Mouse (Mus musculus) cerebellum, postnatal 14 days (tissue): ENCODE measurements at regions not wholly inside any gene's neighbourhood (a gene's known extent, or its start where the extent isn't known, plus 50 kb on each side); places are given as distances from the start of the nearest gene placed in this dataset.
A peak's percentile ranks its signal among the peaks of the same experiment; 100 is the strongest.

Experiments
- DNase-seq, 2 experiments: peaks; one replicate each; pipeline ENCODE4 v3.0.0; 2021; ENCODE audit warnings: mixed read lengths in 2 of 2

GRCm38 (mm10) chr13:53783492-53783891, 272.0 kb downstream of the Drd1 start:
- peak; percentile 93 to 94 for DNase-seq

- DNase-seq = peak; percentile 78 to 87
Observed at GRCm38 (mm10) chr13:53779150-53779549, 276.4 kb downstream of the Drd1 start.

- peak; percentile 33 to 50 for DNase-seq
Observed at GRCm38 (mm10) chr13:53776421-53776820, 279.1 kb downstream of the Drd1 start.

- DNase-seq = peak; percentile 46 to 78
Observed at GRCm38 (mm10) chr13:53775687-53776086, 279.8 kb downstream of the Drd1 start.

GRCm38 (mm10) chr13:53764613-53765243, 290.8 kb downstream of the Drd1 start:
- peak; percentile 82 to 85 for DNase-seq

GRCm38 (mm10) chr13:53757576-53758237, 284.8 kb upstream of the Msx2 start:
- no peak for DNase-seq

GRCm38 (mm10) chr13:53756970-53757530, 284.2 kb upstream of the Msx2 start:
- DNase-seq = no peak

GRCm38 (mm10) chr13:53755046-53755615, 282.3 kb upstream of the Msx2 start:
- no peak for DNase-seq

GRCm38 (mm10) chr13:53753049-53753448, 280.2 kb upstream of the Msx2 start:
- no peak for DNase-seq

- no peak for DNase-seq
Observed at GRCm38 (mm10) chr13:53740981-53741380, 268.1 kb upstream of the Msx2 start.

- DNase-seq = no peak
Observed at GRCm38 (mm10) chr13:53739127-53739526, 266.3 kb upstream of the Msx2 start.

- DNase-seq = peak; percentile 23 to 25
Observed at GRCm38 (mm10) chr13:53734944-53735343, 262.1 kb upstream of the Msx2 start.

GRCm38 (mm10) chr13:53730259-53730902, 257.5 kb upstream of the Msx2 start:
- DNase-seq = no peak

GRCm38 (mm10) chr13:53729848-53730247, 257.0 kb upstream of the Msx2 start:
- no peak for DNase-seq

- no peak for DNase-seq
Observed at GRCm38 (mm10) chr13:53726031-53726430, 253.2 kb upstream of the Msx2 start.

GRCm38 (mm10) chr13:53722881-53723280, 250.0 kb upstream of the Msx2 start:
- DNase-seq = no peak

- DNase-seq = no peak
Observed at GRCm38 (mm10) chr13:53721038-53721463, 248.2 kb upstream of the Msx2 start.

- no peak for DNase-seq
Observed at GRCm38 (mm10) chr13:53717582-53717981, 244.7 kb upstream of the Msx2 start.

GRCm38 (mm10) chr13:53717086-53717485, 244.2 kb upstream of the Msx2 start:
- DNase-seq = peak; percentile 45 to 61

- DNase-seq = peak; percentile 64 to 74
Observed at GRCm38 (mm10) chr13:53709062-53709461, 236.2 kb upstream of the Msx2 start.

GRCm38 (mm10) chr13:53707548-53707947, 234.7 kb upstream of the Msx2 start:
- no peak for DNase-seq

- no peak for DNase-seq
Observed at GRCm38 (mm10) chr13:53704104-53704503, 231.2 kb upstream of the Msx2 start.

- no peak for DNase-seq
Observed at GRCm38 (mm10) chr13:53700236-53700635, 227.4 kb upstream of the Msx2 start.
